Mouse (Mus musculus) bone marrow, adult 2 months (tissue): ENCODE measurements around the gene Dnaja2.

Experiments used
- CTCF ChIP-seq: fragments of 200-500 bp; IDR thresholded peaks from 2 replicates; pipeline ENCODE4 v1.5.1; 2011; ENCODE audit warnings: low read length, control low read depth; ENCODE audit not compliant: control insufficient read depth, insufficient read depth
- POLR2A ChIP-seq: fragments of 200-500 bp; IDR thresholded peaks from 2 replicates; pipeline ENCODE4 v1.6.1; 2011; ENCODE audit warnings: low read depth, mild to moderate bottlenecking, control low read depth, low read length, borderline replicate concordance; ENCODE audit not compliant: control insufficient read depth

GRCm38 (mm10) chr8:85521332-85521731 is 33.8 kb downstream of the Dnaja2 start:
- TF ChIP-seq CTCF (no peak), POLR2A (no peak)
